Mouse (Mus musculus) MEL-GATA-1-ER (cell line): Measurements from ENCODE around the gene Lnx1.

Experiments used
- DNase-seq: peaks from one replicate; pipeline ENCODE4 v3.0.0-alpha.2; 2012; ENCODE audit warnings: low read depth; ENCODE audit errors: extremely low read depth

Gene Lnx1

DNA sequence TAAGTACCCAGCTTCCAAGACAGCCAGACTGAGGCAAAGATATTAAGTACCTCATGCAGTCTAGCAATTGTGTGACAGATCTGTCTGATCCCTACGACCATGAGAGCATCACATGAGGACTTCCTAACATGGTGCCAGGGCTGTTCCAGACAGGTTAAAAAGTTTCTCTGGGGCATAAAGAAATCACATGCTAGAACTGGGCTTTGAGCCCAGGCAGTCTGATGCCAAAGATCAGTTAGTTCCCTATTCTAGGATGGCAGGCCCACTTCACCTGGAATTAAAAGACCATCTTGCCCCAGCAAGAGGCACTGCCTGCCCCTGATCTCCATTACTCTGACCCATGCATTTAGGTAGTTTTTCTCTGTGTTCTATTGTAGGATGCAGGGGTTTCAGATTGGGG is 3.0 kb downstream of the Lnx1 start:
- no peak for DNase-seq

DNA sequence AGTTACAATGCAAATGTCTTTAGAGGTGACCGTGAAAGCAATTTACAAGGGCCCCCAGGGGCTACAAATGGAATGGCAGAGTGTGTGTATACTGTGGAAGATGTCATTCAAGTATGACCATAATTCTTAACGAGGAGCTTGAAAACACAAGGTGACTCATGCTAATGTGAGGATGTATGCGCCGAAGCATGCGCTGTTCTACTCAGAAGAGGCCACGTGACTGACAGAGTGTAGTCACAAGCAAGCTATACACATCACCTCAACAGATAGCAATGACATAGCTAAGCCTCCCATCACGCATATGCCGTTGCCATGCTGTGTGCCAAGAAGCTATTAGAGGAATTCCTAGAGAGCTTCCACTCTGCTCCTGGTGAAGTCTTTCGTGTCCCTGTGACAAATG is 5.2 kb downstream of the Lnx1 start:
- no peak for DNase-seq

- no peak for DNase-seq
Observed at GRCm38 (mm10) chr5:74694390-74694801, 8.3 kb downstream of the Lnx1 start.

- no peak for DNase-seq
Observed at GRCm38 (mm10) chr5:74693836-74694235, 8.9 kb downstream of the Lnx1 start.

DNA sequence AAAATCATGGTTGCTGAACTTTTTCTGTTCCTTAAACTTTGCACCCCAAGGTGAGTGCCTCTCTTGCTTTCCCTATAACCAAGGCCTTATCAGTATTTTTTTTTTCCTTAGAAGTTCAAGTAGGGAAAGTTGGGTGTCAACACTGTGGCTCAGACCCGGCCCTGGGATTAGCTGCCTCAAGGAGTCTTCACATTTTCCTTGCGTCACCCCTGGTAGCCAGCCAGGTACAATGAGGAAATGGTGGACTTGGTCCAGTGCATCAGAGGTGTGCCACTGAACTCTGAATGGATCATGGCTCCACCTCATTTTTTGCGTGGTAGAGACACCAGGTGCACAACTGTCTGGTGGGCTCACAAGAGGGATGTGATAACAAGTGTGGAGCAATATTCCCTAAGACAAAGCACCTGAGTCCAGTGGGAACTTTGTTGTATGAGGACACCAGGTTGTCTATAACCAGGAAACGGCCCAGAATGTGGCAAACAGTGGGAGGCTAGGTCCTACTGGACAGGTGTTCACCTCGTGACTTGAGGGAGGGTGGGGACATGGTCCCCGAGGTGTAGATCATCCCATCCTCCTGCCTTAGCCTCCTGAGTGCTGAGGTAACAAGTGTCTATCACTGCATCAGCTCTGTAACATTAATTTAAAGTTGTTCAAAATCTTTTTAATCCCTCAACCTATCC is 10.2 kb downstream of the Lnx1 start:
- no peak for DNase-seq

DNA sequence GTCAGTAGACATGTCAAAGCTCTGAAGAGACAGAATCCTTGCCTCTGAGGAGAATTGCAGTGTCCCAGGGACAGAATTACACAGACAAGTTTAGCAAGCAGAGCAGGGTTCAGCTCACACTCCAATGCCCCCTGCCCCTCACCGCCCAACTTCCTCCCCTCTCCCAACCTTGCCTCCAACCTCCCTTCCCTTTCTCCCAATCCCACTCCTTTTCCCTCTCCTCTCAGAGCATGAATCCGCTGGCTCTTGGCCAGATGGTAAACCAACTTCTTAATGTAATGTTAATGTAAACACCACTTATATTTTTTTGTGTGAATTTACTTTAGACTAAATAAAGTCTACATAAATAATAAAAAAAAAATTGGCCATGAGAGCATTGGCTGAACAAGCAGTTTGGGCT is 13.9 kb downstream of the Lnx1 start:
- DNase-seq, result no peak

GRCm38 (mm10) chr5:74684944-74685343 is 17.8 kb downstream of the Lnx1 start:
- DNase-seq, result no peak

GRCm38 (mm10) chr5:74683832-74684231 is 18.9 kb downstream of the Lnx1 start:
- DNase-seq, result no peak

DNA sequence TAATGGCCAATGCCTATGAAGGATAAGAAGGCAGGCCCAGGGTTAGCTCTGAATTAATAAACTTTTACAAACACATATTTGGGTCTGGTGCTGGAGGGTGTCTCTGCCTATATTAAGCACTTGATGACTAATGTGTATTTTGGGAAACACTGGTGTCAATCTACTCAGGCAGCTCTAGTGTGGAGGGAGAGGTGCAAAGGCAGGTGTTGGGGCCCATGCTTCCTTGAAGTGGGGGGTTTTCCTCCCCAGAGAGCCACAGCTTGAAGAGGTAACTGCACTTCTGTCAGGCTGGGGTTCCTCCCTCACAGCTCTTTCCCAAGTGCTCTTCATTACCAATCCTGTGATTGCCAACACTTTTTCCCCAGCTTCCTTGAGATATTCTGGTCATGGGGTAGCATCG is 20.0 kb downstream of the Lnx1 start:
- DNase-seq, result no peak

GRCm38 (mm10) chr5:74679631-74680030 is 23.1 kb downstream of the Lnx1 start:
- no peak for DNase-seq

DNA sequence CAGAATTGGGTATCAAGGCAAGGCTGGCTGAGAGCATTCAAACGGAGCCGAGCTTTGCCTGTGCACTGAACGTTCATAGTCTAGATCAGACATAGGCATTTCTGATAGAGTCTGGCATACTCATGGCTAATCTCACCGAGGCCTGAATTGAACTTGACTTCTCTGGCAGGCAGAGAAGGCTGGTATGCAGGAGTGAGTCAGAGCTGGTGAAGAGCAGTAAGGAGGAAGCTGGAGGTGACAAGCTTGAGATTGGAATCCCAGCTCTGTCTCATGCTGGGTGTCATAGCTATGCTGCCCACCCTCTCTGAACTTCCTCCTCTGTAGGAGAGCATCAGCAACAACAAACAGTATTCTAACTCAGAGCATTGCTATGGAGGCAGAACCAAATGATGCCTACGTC is 24.0 kb downstream of the Lnx1 start:
- DNase-seq, result no peak

GRCm38 (mm10) chr5:74677399-74678338 is 25.0 kb downstream of the Lnx1 start:
- DNase-seq, result no peak

- no peak for DNase-seq
Observed at GRCm38 (mm10) chr5:74672556-74672955, 30.2 kb downstream of the Lnx1 start.

GRCm38 (mm10) chr5:74670877-74671276 is 31.8 kb downstream of the Lnx1 start:
- no peak for DNase-seq

DNA sequence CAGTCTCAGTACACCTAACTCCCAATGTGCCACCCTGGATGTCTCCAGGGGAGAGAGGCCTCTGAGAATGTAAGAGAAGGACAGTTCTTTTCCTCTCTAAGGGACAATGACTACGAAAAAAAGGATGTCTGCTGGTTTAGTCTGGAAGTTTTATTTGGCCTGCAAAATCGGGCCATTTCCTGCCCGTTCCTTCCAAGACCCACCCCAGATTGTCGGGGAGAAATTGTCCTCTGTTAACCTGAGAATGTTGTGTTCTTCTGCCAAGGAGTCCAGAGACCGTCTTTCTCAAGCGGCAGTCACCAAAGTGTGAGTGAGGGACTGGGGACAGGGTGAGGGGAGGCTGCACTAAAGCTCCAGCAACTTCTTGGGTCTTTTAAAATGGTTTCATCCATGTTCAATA is 32.8 kb downstream of the Lnx1 start:
- DNase-seq, result no peak

DNA sequence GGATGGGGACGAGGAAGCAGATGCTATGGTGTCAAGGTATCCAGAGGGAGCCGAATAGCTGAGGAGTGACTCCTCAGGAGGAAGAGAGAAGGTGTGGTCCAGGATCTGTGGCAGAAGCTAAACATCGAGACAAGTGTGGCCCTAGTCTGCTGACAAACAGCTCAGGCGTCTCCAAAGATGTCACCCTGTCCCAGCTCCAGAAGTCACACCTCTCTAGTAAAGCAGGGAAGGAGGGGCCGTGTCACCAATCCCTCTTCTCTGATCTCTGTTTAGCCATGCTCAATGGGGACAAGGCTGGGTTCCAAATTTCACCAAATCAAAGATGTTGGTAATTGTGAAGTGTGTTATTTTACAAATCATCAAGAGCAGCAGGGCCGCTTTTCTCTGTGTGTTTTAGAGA is 33.8 kb downstream of the Lnx1 start:
- DNase-seq, result no peak

- no peak for DNase-seq
Observed at GRCm38 (mm10) chr5:74662618-74663017, 40.1 kb downstream of the Lnx1 start.

DNA sequence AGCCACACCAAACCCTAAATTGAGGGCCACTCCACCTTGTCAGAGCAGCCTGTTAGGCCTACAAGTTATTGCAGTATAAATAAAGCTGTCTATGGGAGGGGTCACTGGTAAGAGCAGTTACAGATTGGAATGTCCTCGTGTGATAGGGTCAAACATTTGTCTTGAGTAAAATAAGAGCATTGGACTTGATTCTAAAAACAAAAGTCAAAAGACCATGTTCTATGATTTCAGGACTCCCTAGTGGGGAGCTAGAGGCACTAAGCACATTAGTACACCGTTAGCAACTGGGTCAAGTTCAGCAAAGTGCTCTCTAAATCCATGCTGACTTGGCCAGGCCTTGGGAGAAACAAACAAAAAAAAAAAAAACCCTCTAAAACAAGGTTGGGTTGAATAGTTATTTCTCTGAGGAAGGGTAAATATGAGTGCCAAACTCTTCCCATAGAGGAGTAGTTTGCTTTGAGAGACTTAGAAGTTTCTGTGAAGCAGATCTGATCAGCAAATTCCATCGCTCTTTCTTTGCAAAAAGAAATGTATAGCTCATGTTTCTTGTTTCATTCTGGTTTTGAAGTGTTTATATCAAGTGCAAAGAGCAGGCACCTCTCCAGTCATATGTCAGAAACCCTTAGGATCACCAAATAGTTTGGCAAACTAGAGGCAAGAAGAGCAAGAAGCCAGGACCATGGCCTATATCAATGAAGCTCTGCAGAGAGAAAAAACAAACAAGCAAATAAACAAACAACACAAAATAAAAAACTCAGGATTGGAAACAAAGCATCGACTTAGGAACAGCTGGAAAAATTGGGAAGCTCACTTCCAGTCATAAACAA is 40.8 kb downstream of the Lnx1 start:
- DNase-seq, result no peak

- DNase-seq, result no peak
Observed at GRCm38 (mm10) chr5:74659856-74660255, 42.9 kb downstream of the Lnx1 start.

GRCm38 (mm10) chr5:74659281-74659680 is 43.4 kb downstream of the Lnx1 start:
- no peak for DNase-seq

DNA sequence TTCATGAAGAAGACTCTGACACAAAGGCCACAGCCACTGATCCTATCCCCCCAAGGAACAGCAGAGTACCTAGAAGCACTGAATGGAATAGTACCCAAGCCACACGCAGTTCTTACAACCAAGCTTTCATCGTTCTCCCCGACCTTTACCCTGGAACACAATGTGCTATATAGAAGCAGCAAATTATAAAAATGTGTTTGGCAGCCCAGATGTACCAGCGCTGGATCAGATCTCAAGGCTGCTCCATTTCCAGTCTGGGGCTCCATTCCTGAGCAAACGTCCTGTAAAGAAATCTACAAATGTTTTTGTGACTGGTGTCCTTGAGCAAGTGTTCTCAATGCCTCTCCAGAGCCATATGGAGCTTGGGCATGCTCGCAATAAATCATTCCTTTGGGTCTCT is 44.8 kb downstream of the Lnx1 start:
- no peak for DNase-seq

- no peak for DNase-seq
Observed at GRCm38 (mm10) chr5:74656410-74656809, 46.3 kb downstream of the Lnx1 start.
